Mouse (Mus musculus) lung, adult 2 months (tissue): ENCODE measurements around the gene Rybp.

Experiments
- CTCF ChIP-seq: fragments of 200-500 bp; IDR thresholded peaks from 2 replicates; pipeline ENCODE4 v1.5.1; 2011; ENCODE audit warnings: mild to moderate bottlenecking, low read length, control low read depth; ENCODE audit not compliant: insufficient read depth
- POLR2A ChIP-seq: fragments of 200-500 bp; IDR thresholded peaks from 2 replicates; pipeline ENCODE4 v1.6.1; 2011; ENCODE audit warnings: low read depth, mild to moderate bottlenecking, control low read depth, low read length, borderline replicate concordance; ENCODE audit errors: extremely low read depth

- TF ChIP-seq CTCF (no peak), POLR2A (no peak)
Measured at GRCm38 (mm10) chr6:100255411-100255810, 31.9 kb downstream of the Rybp start.
